Mouse (Mus musculus): ENCODE results near the gene March6. TPM values are rescaled to one million over a fixed set of nuclear protein-coding genes. Genes with fewer than 3 reads are reported as not detected.
A peak's percentile ranks its signal among the peaks of the same experiment; 100 is the strongest.

Gene March6
- total RNA-seq, 2 experiments from 2014 or later = 135 to 145 TPM

DNA sequence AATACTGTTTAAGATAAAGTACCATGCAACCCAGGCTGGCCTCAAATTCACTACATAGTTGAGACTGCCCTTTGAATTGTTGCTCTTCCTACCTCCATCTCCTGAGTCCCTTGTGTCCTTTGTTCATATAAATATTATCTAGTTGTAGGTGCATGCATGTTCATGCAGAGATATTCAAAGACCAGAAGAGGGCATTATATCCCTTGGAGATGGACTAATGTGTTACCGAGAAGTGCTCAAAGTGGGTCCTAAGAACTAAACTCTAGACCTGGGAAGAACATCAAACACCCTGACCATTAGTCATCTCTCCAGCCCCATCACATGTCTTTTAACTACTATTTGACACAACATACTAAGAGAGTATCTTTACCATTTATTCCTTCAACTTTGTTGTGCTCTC, 13.7 kb downstream of the March6 start:
- no peak for DNase-seq (ENCODE audit: low spot score)

DNA sequence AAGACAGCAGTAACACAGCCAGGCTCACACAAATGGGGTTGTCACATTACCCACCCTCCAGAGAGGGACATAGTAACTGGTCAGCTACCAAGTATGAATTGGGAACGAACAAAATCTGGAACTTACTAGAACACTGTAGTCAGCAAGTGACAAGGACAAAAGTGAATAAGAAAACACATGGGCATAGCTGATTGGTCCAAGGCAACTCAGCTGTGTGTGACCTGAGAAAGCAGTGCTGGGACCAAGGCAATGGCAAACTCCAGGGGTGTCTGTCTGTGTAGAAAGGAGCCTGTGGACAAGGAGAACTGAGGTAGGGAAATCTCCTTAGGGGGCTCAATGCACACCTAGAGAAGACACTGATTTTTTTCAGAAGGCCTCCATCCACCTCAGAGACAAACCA, 19.1 kb downstream of the March6 start:
- DNase-seq (ENCODE audit: low spot score) = no peak

- DNase-seq (ENCODE audit: low spot score) = no peak
Measured at GRCm38 (mm10) chr15:31511406-31511771, 19.5 kb downstream of the March6 start.

DNA sequence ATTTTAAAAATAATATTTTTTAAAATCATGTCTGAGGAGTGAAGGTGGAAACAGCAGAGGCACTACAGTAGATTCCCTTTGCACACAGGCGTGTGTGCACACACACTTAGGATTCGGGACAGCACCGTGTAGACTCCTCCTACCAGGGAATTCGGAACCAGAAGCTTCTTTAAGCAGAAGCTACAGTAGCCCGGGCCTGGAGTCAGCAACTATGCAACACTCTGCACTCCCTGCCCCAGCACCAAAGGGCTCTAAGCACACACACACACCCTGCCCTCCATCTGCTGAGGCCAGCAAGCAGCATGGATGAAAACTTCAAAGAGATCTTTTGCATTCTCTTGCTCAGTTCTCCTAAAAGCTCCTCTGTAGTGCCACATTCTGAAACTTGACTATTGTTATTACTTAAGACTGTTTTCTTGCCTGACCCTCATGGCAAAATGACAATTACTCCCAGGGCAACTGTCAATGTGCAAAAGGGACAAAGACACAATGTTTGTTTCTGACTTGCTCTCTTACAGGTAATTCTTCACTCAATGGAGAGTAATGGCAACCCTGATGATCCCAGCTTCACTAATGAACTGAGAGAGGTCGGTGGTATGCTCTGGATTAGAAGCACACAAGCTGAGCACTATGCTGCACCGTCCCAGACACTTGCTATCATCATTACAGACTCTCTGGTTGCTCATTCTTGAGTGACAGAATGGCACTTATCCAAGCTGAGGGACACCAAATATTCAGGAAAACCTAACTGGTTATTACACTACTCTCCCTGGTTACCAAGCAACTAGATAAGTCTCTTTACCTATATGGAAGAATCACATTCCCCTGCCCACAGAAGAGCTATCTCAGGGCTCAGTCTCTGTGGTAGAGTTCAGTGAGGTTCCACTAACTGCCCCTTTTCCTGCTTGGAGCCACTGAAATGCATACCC, 20.1 kb downstream of the March6 start:
- DNase-seq (ENCODE audit: low spot score) = no peak

GRCm38 (mm10) chr15:31505082-31505481, 25.8 kb downstream of the March6 start:
- no peak for DNase-seq (ENCODE audit: low spot score)

GRCm38 (mm10) chr15:31503447-31503846, 27.4 kb downstream of the March6 start:
- no peak for DNase-seq (ENCODE audit: low spot score)

GRCm38 (mm10) chr15:31502996-31503395, 27.9 kb downstream of the March6 start:
- peak; percentile 52 for DNase-seq (ENCODE audit: low spot score)

GRCm38 (mm10) chr15:31502313-31502712, 28.5 kb downstream of the March6 start:
- no peak for DNase-seq (ENCODE audit: low spot score)

- DNase-seq (ENCODE audit: low spot score) = no peak
Measured at GRCm38 (mm10) chr15:31494803-31495202, 36.0 kb downstream of the March6 start.

- no peak for DNase-seq (ENCODE audit: low spot score)
Measured at GRCm38 (mm10) chr15:31494310-31494709, 36.5 kb downstream of the March6 start.

DNA sequence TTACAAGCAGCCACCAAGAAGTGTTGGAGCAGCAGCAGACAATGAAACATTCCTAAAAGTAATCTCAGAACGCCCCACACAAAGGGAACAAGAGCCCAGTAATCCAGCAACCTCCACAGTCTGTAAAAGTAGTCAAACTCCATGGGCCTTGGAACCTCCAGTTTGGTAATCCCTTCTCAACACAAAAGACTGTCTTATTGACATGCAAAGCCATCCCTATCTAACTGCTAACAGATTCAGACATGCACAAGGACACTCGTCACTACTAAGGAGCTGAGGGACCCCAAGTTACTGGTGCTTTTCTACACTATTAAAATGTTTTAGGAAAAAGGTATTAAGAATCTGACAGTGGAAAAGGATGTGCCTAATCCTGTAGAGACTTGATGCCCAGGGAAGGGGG, 43.4 kb downstream of the March6 start:
- no peak for DNase-seq (ENCODE audit: low spot score)

GRCm38 (mm10) chr15:31476678-31477077, 54.2 kb downstream of the March6 start:
- no peak for DNase-seq (ENCODE audit: low spot score)

DNA sequence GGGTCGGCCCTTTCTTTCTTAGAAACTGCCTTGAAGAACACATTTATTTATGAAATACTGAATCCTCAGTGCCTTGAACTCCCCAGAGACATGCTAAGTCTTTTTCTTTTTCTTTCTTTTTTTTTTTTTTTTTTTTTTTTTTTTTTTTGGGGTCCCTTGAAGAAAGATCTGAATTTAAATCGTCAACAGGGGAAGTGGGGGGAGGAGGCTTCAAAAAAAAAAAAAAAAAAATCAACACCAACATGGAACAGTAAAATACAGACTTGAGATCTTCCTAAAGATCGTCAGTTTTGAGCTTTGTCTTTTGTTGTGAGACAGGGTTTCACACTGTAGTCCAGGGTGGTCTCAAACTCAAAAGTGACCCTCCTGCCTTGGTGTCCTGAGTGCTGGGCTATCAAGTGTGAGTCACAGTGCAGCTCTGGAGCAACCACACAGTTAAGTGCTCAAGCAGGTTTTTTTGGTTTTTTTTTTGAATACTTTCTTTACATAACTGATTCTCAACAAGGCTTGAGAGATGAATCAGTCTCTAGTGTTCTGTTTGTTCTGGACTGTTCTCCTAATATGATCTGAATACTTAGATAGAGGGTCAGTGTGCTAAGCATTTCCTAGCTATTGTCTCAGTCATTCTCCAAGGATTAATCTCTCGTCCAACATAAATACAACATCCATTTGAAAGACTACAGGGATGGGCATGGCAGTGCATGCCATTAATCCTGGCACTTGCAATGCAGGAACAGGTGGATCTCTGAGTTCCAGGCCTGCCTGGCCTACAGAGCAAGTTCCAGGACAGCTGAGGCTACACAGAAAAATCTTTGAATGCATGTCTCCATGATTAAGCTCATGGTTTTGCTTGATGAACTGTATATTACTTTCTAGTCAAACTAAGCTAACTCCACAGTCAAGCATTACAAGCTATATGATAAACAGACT, 57.9 kb downstream of the March6 start:
- DNase-seq (ENCODE audit: low spot score) = no peak

DNA sequence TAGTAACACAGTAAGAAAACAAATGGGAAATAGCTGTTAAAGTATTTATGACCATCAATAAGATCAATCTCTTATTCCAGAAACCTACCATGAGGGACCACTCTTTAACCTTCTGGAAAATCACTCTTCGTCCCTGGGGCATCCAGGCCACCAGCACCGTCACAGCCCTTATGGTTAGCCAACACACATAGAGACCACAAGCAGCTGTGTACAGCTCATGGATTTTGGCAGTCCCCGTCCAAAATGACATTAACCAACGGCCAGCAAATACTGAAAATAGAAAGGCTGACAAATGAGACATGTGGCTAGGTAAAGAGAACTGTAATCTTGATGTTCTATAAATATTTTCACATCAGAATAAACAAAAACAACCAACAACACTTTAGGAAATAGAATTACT, 59.3 kb downstream of the March6 start:
- peak; percentile 43 for DNase-seq (ENCODE audit: low spot score)

DNA sequence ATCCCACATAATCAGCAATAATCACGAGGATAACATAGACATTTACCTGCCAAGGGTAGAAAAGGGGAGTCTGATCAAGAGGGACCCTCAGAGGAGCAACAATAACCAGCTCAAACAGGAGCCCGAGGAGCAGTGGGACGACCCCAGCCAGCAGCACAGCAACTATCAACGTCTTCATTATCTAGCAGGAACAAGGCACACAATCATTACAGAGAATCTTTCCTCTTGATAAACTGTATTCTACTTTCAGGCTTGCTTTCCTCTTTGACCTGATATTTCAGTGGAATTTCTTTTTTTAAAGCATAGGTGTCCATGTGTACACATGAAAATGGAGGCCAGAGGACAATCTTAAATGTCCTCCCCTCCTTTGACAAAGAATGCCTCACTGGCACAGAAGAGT, 61.4 kb downstream of the March6 start:
- no peak for DNase-seq (ENCODE audit: low spot score)

GRCm38 (mm10) chr15:31468806-31469205, 62.0 kb downstream of the March6 start:
- no peak for DNase-seq (ENCODE audit: low spot score)

DNA sequence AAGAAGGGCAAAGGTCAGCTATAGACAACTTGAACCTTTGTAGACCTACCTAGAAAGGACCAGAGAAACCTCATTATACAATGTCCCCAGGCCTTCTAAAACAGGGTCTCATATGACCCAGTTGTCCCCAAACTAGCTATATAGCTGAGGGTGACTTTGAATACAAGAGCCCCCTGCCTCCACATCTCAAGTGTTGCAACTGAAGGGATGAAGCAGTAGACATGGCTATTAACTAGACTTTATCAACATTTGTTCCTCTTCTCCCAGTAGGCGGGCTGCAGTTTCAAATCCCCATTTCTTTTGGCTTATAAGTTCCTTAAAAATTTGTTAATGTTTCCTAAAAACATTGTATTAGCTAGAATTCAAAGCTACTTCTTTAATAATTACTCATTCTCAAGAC, 64.1 kb downstream of the March6 start:
- no peak for DNase-seq (ENCODE audit: low spot score)

GRCm38 (mm10) chr15:31466295-31466694, 64.6 kb downstream of the March6 start:
- DNase-seq (ENCODE audit: low spot score) = no peak

DNA sequence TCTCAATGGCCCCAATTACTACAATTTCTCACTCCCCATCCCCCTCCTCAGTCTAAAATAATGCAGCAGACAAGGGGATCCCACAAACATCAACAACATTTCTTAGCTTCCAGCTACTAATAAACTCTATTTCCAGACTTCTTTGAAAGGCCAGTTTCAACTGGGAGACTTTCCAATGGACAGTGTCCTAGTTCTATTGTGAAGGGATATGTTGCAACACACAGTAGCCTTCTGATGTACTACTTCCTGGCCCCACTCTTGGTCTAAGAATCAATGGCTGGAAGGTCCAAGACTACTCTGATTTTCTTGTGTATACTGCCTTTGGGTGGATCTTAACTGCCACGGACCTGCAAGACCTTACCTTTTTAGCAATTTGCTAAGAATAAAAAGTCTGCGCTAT, 65.0 kb downstream of the March6 start:
- no peak for DNase-seq (ENCODE audit: low spot score)

- no peak for DNase-seq (ENCODE audit: low spot score)
Measured at GRCm38 (mm10) chr15:31460571-31460970, 70.3 kb downstream of the March6 start.

GRCm38 (mm10) chr15:31458081-31458480, 72.8 kb downstream of the March6 start:
- DNase-seq (ENCODE audit: low spot score) = no peak

GRCm38 (mm10) chr15:31456381-31456780, 74.5 kb downstream of the March6 start:
- DNase-seq (ENCODE audit: low spot score) = no peak
